Mouse (Mus musculus) MEL (cell line): ENCODE measurements around the gene Map3k12. TPM values are rescaled to one million over a fixed set of nuclear protein-coding genes. Genes with fewer than 3 reads are reported as not detected.

Experiments
- DNase-seq: peaks from one replicate; pipeline ENCODE4 v3.0.0; 2011; ENCODE audit warnings: low read depth, low spot score
- H3K27ac ChIP-seq: 2 replicates; pipeline ENCODE4 v1.5.1; 2012; ENCODE audit warnings: low read depth, mild to moderate bottlenecking, control low read depth, low read length, moderate library complexity; ENCODE audit not compliant: control insufficient read depth
- H3K27me3 ChIP-seq, 2 experiments: fragments of 150-350 bp in 1 of 2; sonication (generic) in 1 of 2; 2 replicates each; pipeline ENCODE4 v1.6.1; 2012; ENCODE audit warnings: low read length in 2 of 2, mild to moderate bottlenecking in 2 of 2, improper control_type of control experiment in 1 of 2, moderate library complexity in 1 of 2; ENCODE audit not compliant: insufficient read depth in 2 of 2, control insufficient read depth in 1 of 2
- H3K36me3 ChIP-seq, 2 experiments: 2 replicates each; pipeline ENCODE4 v1.6.1; 2012 to 2014; ENCODE audit warnings: low read length in 2 of 2, improper control_type of control experiment in 1 of 2, inconsistent platforms in 1 of 2, mild to moderate bottlenecking in 1 of 2; ENCODE audit not compliant: insufficient read depth in 2 of 2, control insufficient read depth in 1 of 2
- H3K4me1 ChIP-seq, 2 experiments: fragments of 150-350 bp in 1 of 2; sonication (generic) in 1 of 2; 2 replicates each; pipeline ENCODE4 v1.6.1; 2012; ENCODE audit warnings: low read length in 2 of 2, improper control_type of control experiment in 1 of 2, mild to moderate bottlenecking in 1 of 2; ENCODE audit not compliant: insufficient read depth in 2 of 2, control insufficient read depth in 1 of 2
- H3K4me3 ChIP-seq, 2 experiments: fragments of 150-350 bp in 1 of 2; sonication (generic) in 1 of 2; 2 replicates each; pipeline ENCODE4 v1.5.1; 2012; ENCODE audit warnings: low read depth in 2 of 2, low read length in 2 of 2, mild to moderate bottlenecking in 2 of 2, moderate library complexity in 2 of 2, control low read depth in 1 of 2, improper control_type of control experiment in 1 of 2; ENCODE audit not compliant: control insufficient read depth in 1 of 2, insufficient read depth in 1 of 2
- H3K79me2 ChIP-seq: 2 replicates; pipeline ENCODE4 v1.6.1; 2012; ENCODE audit warnings: mild to moderate bottlenecking, low read length, moderate library complexity; ENCODE audit not compliant: control insufficient read depth, poor library complexity, insufficient read depth
- H3K9ac ChIP-seq: 2 replicates; pipeline ENCODE4 v1.6.1; 2012; ENCODE audit warnings: low read depth, mild to moderate bottlenecking, control low read depth, low read length, moderate library complexity; ENCODE audit not compliant: control insufficient read depth, poor library complexity, severe bottlenecking
- H3K9me3 ChIP-seq: fragments of 150-350 bp; sonication (generic); replicated peaks from 2 replicates; pipeline ENCODE4 v1.6.1; 2012; ENCODE audit warnings: mild to moderate bottlenecking, low read length, improper control_type of control experiment, moderate library complexity; ENCODE audit not compliant: insufficient read depth
- BHLHE40 ChIP-seq: IDR thresholded peaks from 2 replicates; pipeline ENCODE4 v1.6.1; 2012; ENCODE audit warnings: low read depth, mild to moderate bottlenecking, inconsistent platforms, low read length, improper control_type of control experiment, borderline replicate concordance
- CHD1 ChIP-seq: IDR thresholded peaks from 2 replicates; pipeline ENCODE4 v1.6.1; 2012; ENCODE audit warnings: low read depth, mild to moderate bottlenecking, inconsistent platforms, low read length, improper control_type of control experiment
- CTCF ChIP-seq, 3 experiments: IDR thresholded peaks in 2 of 3; conservative IDR thresholded peaks in 1 of 3; 2 replicates each; pipeline ENCODE4 v1.5.1; 2011 to 2012; ENCODE audit warnings: low read length in 3 of 3, low read depth in 2 of 3, mild to moderate bottlenecking in 2 of 3, improper control_type of control experiment in 1 of 3, inconsistent platforms in 1 of 3, mixed read lengths in 1 of 3, moderate library complexity in 1 of 3; ENCODE audit not compliant: control insufficient read depth in 1 of 3, insufficient read depth in 1 of 3, poor library complexity in 1 of 3, severe bottlenecking in 1 of 3
- ELF1 ChIP-seq: IDR thresholded peaks from 2 replicates; pipeline ENCODE4 v1.6.1; 2014; ENCODE audit warnings: low read depth, mild to moderate bottlenecking, inconsistent platforms, low read length, improper control_type of control experiment, moderate library complexity
- KAT2A ChIP-seq: conservative IDR thresholded peaks from 2 replicates; pipeline ENCODE4 v1.6.1; 2012; ENCODE audit warnings: low read depth, low read length, improper control_type of control experiment, inconsistent platforms
- MAZ ChIP-seq: IDR thresholded peaks from 2 replicates; pipeline ENCODE4 v1.6.1; 2012; ENCODE audit warnings: low read depth, mild to moderate bottlenecking, inconsistent platforms, low read length, improper control_type of control experiment
- MEF2A ChIP-seq: IDR thresholded peaks from 2 replicates; pipeline ENCODE4 v1.6.1; 2014; ENCODE audit warnings: low read depth, mild to moderate bottlenecking, inconsistent platforms, low read length, improper control_type of control experiment; ENCODE audit not compliant: poor library complexity, insufficient replicate concordance, severe bottlenecking; ENCODE audit errors: extremely low read depth
- MXI1 ChIP-seq: IDR thresholded peaks from 2 replicates; pipeline ENCODE4 v1.6.1; 2011; ENCODE audit warnings: mild to moderate bottlenecking, low read depth, low read length, improper control_type of control experiment
- POLR2A ChIP-seq, 2 experiments: IDR thresholded peaks; 2 replicates each; pipeline ENCODE4 v1.6.1; 2011 to 2012; ENCODE audit warnings: low read length in 2 of 2, mild to moderate bottlenecking in 2 of 2, control low read depth in 1 of 2, improper control_type of control experiment in 1 of 2, low read depth in 1 of 2, moderate library complexity in 1 of 2; ENCODE audit not compliant: control insufficient read depth in 1 of 2, insufficient read depth in 1 of 2, poor library complexity in 1 of 2
- POLR2AphosphoS2 ChIP-seq: IDR thresholded peaks from 2 replicates; pipeline ENCODE4 v1.6.1; 2011; ENCODE audit warnings: low read length, improper control_type of control experiment
- USF1 ChIP-seq: IDR thresholded peaks from 2 replicates; pipeline ENCODE4 v1.6.1; 2014; ENCODE audit warnings: low read depth, mild to moderate bottlenecking, inconsistent platforms, low read length, improper control_type of control experiment, moderate library complexity
- ZKSCAN1 ChIP-seq: IDR thresholded peaks from 2 replicates; pipeline ENCODE4 v1.6.1; 2012; ENCODE audit warnings: low read depth, mild to moderate bottlenecking, inconsistent platforms, low read length, improper control_type of control experiment, moderate library complexity
- ZMIZ1 ChIP-seq: IDR thresholded peaks from 2 replicates; pipeline ENCODE4 v1.6.1; 2012; ENCODE audit warnings: low read depth, mild to moderate bottlenecking, inconsistent platforms, low read length, improper control_type of control experiment, moderate library complexity
- polyA plus RNA-seq, 2 experiments: library from polyadenylated mRNA; stranded (reverse) in 1 of 2; unstranded in 1 of 2; fragments of >175 nt in 1 of 2; fragments of >200 nt in 1 of 2; gene quantifications; 2 replicates each; pipeline versions ENCODE4 v1.2.1 to v1.2.4; 2012; ENCODE audit warnings: low replicate concordance in 2 of 2, low read depth in 1 of 2; ENCODE audit not compliant: insufficient read length in 2 of 2, insufficient read depth in 1 of 2, missing spikeins in 1 of 2
- total RNA-seq: library from RNA; depleted of rRNA; stranded (reverse); fragments of 300-350 nt; gene quantifications from 2 replicates; pipeline ENCODE4 v1.2.3, GENCODE M21; 2012

Map3k12 gene
- total and polyA plus RNA-seq, 3 experiments, result 1.7 to 2.8 TPM; not detected in 1

DNA sequence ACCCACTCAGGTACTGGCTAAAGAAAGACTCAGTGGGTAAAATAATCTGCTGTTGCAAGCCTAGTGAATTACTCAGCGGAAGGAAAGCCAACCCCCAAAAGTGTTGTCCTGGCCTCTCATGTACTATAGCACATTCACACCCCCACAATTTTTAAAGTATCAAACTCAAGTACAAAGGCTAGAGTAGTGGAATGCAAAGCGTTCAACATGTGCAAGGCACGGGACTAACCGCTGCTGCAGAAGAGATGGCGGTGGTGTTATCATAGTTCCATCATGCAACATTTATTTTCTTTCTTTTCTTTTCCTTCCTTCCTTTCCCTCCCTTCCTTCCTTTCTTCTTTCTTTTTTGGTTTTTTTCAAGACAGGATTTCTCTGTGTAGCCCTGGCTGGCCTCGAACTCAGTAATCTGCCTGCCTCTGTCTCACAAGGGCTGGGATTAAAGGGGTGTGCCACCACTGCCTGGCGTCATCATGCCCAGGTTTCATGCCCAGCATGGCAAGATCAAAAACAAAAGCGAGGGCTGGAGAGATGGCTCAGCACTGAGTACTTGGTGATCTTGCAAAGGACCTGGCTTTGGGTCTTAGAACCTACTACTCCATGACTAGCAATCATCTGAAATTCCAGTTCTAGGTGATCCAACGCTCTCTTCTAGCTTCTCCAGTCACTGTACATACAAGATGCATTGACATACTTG is 10.9 kb downstream of the Map3k12 start:
- peak overlapping the region; percentile 33 for H3K27ac ChIP-seq
- DNase-seq, result peak; percentile 42
- TF ChIP-seq ZKSCAN1, result 0 out of 2 replicates have a peak, but pooled peaks have one; percentile 11
- no peak for TF ChIP-seq MEF2A
- 0 out of 2 replicates have a peak, but pooled peaks have one; percentile 39 for TF ChIP-seq BHLHE40
- peak; percentile 19; the same call in 1 of the 2 replicates for TF ChIP-seq POLR2AphosphoS2
- no peaks in the 10 kb centered on the region for H3K9me3 ChIP-seq
- H3K79me2 ChIP-seq, result no peaks in the 10 kb centered on the region
- peaks cover 7 to 14% of the 10 kb centered on the region in 2 experiments for H3K36me3 ChIP-seq
- no peak overlapping the region for H3K9ac ChIP-seq
- no peak overlapping the region for H3K4me3 ChIP-seq
- H3K4me1 ChIP-seq, result peaks cover 7 to 22% of the 10 kb centered on the region in 2 experiments
- no peaks in the 10 kb centered on the region for H3K27me3 ChIP-seq

- no peak for DNase-seq
- no peaks in the 10 kb centered on the region for H3K9me3 ChIP-seq
- H3K4me1 ChIP-seq, result peaks cover 7 to 18% of the 10 kb centered on the region in 2 experiments
Observed at GRCm38 (mm10) chr15:102505073-102505769, 11.6 kb downstream of the Map3k12 start.

GRCm38 (mm10) chr15:102503924-102504782 is 12.7 kb downstream of the Map3k12 start:
- TF ChIP-seq POLR2AphosphoS2 (peak; percentile 53), POLR2A (IDR thresholded peaks at IDR 0.05; ENCODE audit: control insufficient read depth in 1 of 2, insufficient read depth in 1 of 2, low read depth in 1 of 2, low read length in 2 of 2, poor library complexity in 1 of 2) (peak in 1 of 2 experiments; percentile 48; a peak in 1 of 4 replicates), KAT2A (peak; percentile 21; the same call in 1 of the 2 replicates), CHD1 (no peak), MAZ (no peak), USF1 (no peak), MXI1 (no peak)
- no peaks in the 10 kb centered on the region for H3K9me3 ChIP-seq
- H3K4me3 ChIP-seq, result no peak overlapping the region
- no peak overlapping the region for H3K9ac ChIP-seq
- H3K79me2 ChIP-seq, result no peaks in the 10 kb centered on the region
- no peak for DNase-seq
- peaks cover 21 to 24% of the 10 kb centered on the region in 2 experiments for H3K36me3 ChIP-seq
- no peaks in the 10 kb centered on the region for H3K27me3 ChIP-seq
- H3K27ac ChIP-seq, result no peak overlapping the region
- peaks cover 13 to 15% of the 10 kb centered on the region in 2 experiments for H3K4me1 ChIP-seq

More at GRCm38 (mm10) chr15:102505073-102505769, 11.6 kb downstream of the Map3k12 start:
- no peak overlapping the region for H3K4me3 ChIP-seq
- H3K27ac ChIP-seq, result no peak overlapping the region
- H3K9ac ChIP-seq, result no peak overlapping the region
- peak in 1 of 2 experiments; percentile 37; a peak in 1 of 4 replicates for TF ChIP-seq POLR2A (IDR thresholded peaks at IDR 0.05; ENCODE audit: control insufficient read depth in 1 of 2, insufficient read depth in 1 of 2, low read depth in 1 of 2, low read length in 2 of 2, poor library complexity in 1 of 2)
- TF ChIP-seq POLR2AphosphoS2, result peak; percentile 46
- TF ChIP-seq ELF1, result no peak
- TF ChIP-seq ZMIZ1, result peak; percentile 40
- no peak for TF ChIP-seq CTCF (IDR thresholded peaks at IDR 0.05 in 2 of 3, conservative IDR thresholded peaks at IDR 0.05 in 1 of 3; ENCODE audit: control insufficient read depth in 1 of 3, insufficient read depth in 1 of 3, low read depth in 2 of 3, low read length in 3 of 3, poor library complexity in 1 of 3, severe bottlenecking in 1 of 3)
- no peaks in the 10 kb centered on the region for H3K79me2 ChIP-seq
- H3K36me3 ChIP-seq, result peaks cover 13 to 16% of the 10 kb centered on the region in 2 experiments
- no peaks in the 10 kb centered on the region for H3K27me3 ChIP-seq
